Mouse (Mus musculus) hindbrain, embryonic 12.5 days (tissue): ENCODE results near the gene Txlna. TPM values are rescaled to one million over a fixed set of nuclear protein-coding genes. Genes with fewer than 3 reads are reported as not detected.

Source experiments
- ATAC-seq: fragments of 200-750 bp; cut with Nextera tagmentation; 2 replicates; pipeline ENCODE4 v1.8.0; 2017; ENCODE audit warnings: moderate TSS enrichment; ENCODE audit not compliant: low FRiP score
- H3K27ac ChIP-seq: fragments of 300-500 bp; sonication (generic); 2 replicates; pipeline ENCODE4 v1.5.1; 2016; ENCODE audit warnings: mild to moderate bottlenecking
- H3K27me3 ChIP-seq: fragments of 300-500 bp; sonication (generic); 2 replicates; pipeline ENCODE4 v1.6.1; 2016; ENCODE audit warnings: mild to moderate bottlenecking
- H3K36me3 ChIP-seq: fragments of 300-500 bp; sonication (generic); 2 replicates; pipeline ENCODE4 v1.6.1; 2016; ENCODE audit warnings: mild to moderate bottlenecking
- H3K4me1 ChIP-seq: fragments of 300-500 bp; sonication (generic); 2 replicates; pipeline ENCODE4 v1.6.1; 2016
- H3K4me2 ChIP-seq: fragments of 300-500 bp; sonication (generic); replicated peaks from 2 replicates; pipeline ENCODE4 v1.6.1; 2016; ENCODE audit warnings: mild to moderate bottlenecking
- H3K4me3 ChIP-seq: fragments of 300-500 bp; sonication (generic); 2 replicates; pipeline ENCODE4 v1.5.1; 2016; ENCODE audit warnings: mild to moderate bottlenecking
- H3K9ac ChIP-seq: fragments of 300-500 bp; sonication (generic); 2 replicates; pipeline ENCODE4 v1.6.1; 2016; ENCODE audit warnings: mild to moderate bottlenecking, moderate library complexity
- H3K9me3 ChIP-seq: fragments of 300-500 bp; sonication (generic); replicated peaks from 2 replicates; pipeline ENCODE4 v1.6.1; 2016; ENCODE audit warnings: mild to moderate bottlenecking
- WGBS: fragments of 180-500 bp; shearing (Covaris S2); methylation state at CpG from one replicate; pipeline ENCODE4 v1.1.7; 2016; 5-methylcytosine and 5-hydroxymethylcytosine counted together
- polyA plus RNA-seq: library from polyadenylated mRNA; unstranded; fragments of >200 nt; fragmentation: Nextera tagmentation; extraction: Ambion mirVana; gene quantifications from 2 replicates; pipeline ENCODE4 v1.2.1, GENCODE M21; 2016

The Txlna gene
- polyA plus RNA-seq, 1 experiment from 2014 or later: 91.1 TPM

GRCm38 (mm10) chr4:129622803-129623535 is 17.9 kb downstream of the Txlna start:
- 23% methylated on average over 8 of the region's 8 CpGs for WGBS
- Histone ChIP-seq H3K27ac (peak overlapping the region; percentile 94), H3K4me1 (peaks cover 38% of the 10 kb centered on the region)

GRCm38 (mm10) chr4:129622120-129622802 is 18.6 kb downstream of the Txlna start:
- no peak overlapping the region for H3K27ac ChIP-seq

More at GRCm38 (mm10) chr4:129622803-129623535, 17.9 kb downstream of the Txlna start:
- peak overlapping the region; percentile 59 for H3K4me3 ChIP-seq
- peak overlapping the region; percentile 80 for H3K9ac ChIP-seq
- H3K4me2 ChIP-seq: peak overlapping the region; percentile 69
- H3K36me3 ChIP-seq: peaks cover 17% of the 10 kb centered on the region
- no peaks in the 10 kb centered on the region for H3K27me3 ChIP-seq
- H3K9me3 ChIP-seq: no peaks in the 10 kb centered on the region
- ATAC-seq: no peak

GRCm38 (mm10) chr4:129621283-129621841 is 19.5 kb downstream of the Txlna start:
- 86% methylated on average over 8 of the region's 8 CpGs for WGBS
- ATAC-seq: no peak
- Histone ChIP-seq H3K4me2 (no peak overlapping the region), H3K4me3 (no peak overlapping the region), H3K36me3 (peaks cover 11% of the 10 kb centered on the region), H3K4me1 (peaks cover 42% of the 10 kb centered on the region), H3K9ac (peak overlapping the region; percentile 35; the same call in 1 of the 2 replicates), H3K27ac (no peak overlapping the region), H3K27me3 (no peaks in the 10 kb centered on the region), H3K9me3 (no peaks in the 10 kb centered on the region)

More at GRCm38 (mm10) chr4:129622120-129622802, 18.6 kb downstream of the Txlna start:
- ATAC-seq: no peak
- Histone ChIP-seq H3K36me3 (peaks cover 11% of the 10 kb centered on the region), H3K4me1 (peaks cover 42% of the 10 kb centered on the region), H3K9ac (peak overlapping the region; percentile 80), H3K4me3 (peak overlapping the region; percentile 59), H3K4me2 (peak overlapping the region; percentile 69), H3K27me3 (no peaks in the 10 kb centered on the region), H3K9me3 (no peaks in the 10 kb centered on the region)
- 78% methylated on average over 11 of the region's 11 CpGs for WGBS

- Histone ChIP-seq H3K4me2 (no peak overlapping the region), H3K4me1 (peaks cover 41% of the 10 kb centered on the region)
These were observed 20.2 kb downstream of the Txlna start for GRCm38 (mm10) chr4:129620419-129621282.

GRCm38 (mm10) chr4:129618786-129619691 is 21.8 kb downstream of the Txlna start, which contains the start of gene Iqcc:
Gene Iqcc, minus strand, starts transcription at chr4:129619099.
- Histone ChIP-seq H3K36me3 (peaks cover 17% of the 10 kb centered on the region), H3K9me3 (no peaks in the 10 kb centered on the region), H3K4me1 (peaks cover 27% of the 10 kb centered on the region), H3K4me2 (peak within 1 kb of the TSS; percentile 70), H3K4me3 (peak within 1 kb of the TSS; percentile 51), H3K9ac (peak within 1 kb of the TSS; percentile 77), H3K27ac (peak within 1 kb of the TSS; percentile 83), H3K27me3 (no peaks in the 10 kb centered on the region)
- ATAC-seq: peak; percentile 86
- 4% methylated on average over 44 of the region's 44 CpGs for WGBS

More at GRCm38 (mm10) chr4:129620419-129621282, 20.2 kb downstream of the Txlna start:
- H3K27ac ChIP-seq: no peak overlapping the region
- whole genome bisulfite sequencing: 89% methylated on average over 11 of the region's 11 CpGs
- peaks cover 17% of the 10 kb centered on the region for H3K36me3 ChIP-seq
- H3K4me3 ChIP-seq: no peak overlapping the region
- no peak for ATAC-seq
- H3K9me3 ChIP-seq: no peaks in the 10 kb centered on the region
- no peak overlapping the region for H3K9ac ChIP-seq
- H3K27me3 ChIP-seq: no peaks in the 10 kb centered on the region

GRCm38 (mm10) chr4:129618031-129618430 is 22.8 kb downstream of the Txlna start:
- no peaks in the 10 kb centered on the region for H3K9me3 ChIP-seq
- H3K27me3 ChIP-seq: no peaks in the 10 kb centered on the region
- H3K36me3 ChIP-seq: peaks cover 17% of the 10 kb centered on the region
- ATAC-seq: no peak
- H3K9ac ChIP-seq: peak overlapping the region; percentile 77
- no peak overlapping the region for H3K27ac ChIP-seq
- H3K4me1 ChIP-seq: peaks cover 24% of the 10 kb centered on the region
- WGBS: 93% methylated on average over 5 of the region's 5 CpGs
- peak overlapping the region; percentile 70 for H3K4me2 ChIP-seq
- peak overlapping the region; percentile 51 for H3K4me3 ChIP-seq

- Histone ChIP-seq H3K36me3 (peaks cover 17% of the 10 kb centered on the region), H3K4me2 (no peak overlapping the region), H3K4me3 (no peak overlapping the region), H3K27ac (no peak overlapping the region), H3K9me3 (no peaks in the 10 kb centered on the region), H3K9ac (no peak overlapping the region), H3K27me3 (no peaks in the 10 kb centered on the region), H3K4me1 (peaks cover 16% of the 10 kb centered on the region)
- no peak for ATAC-seq
- 93% methylated on average over 7 of the region's 7 CpGs for WGBS
These were observed 23.7 kb downstream of the Txlna start for GRCm38 (mm10) chr4:129617121-129617641.

- H3K9ac ChIP-seq: no peak overlapping the region
- no peaks in the 10 kb centered on the region for H3K27me3 ChIP-seq
- no peak overlapping the region for H3K4me3 ChIP-seq
- H3K27ac ChIP-seq: no peak overlapping the region
- H3K4me1 ChIP-seq: peaks cover 11% of the 10 kb centered on the region
- 91% methylated on average over 3 of the region's 3 CpGs for WGBS
- no peak overlapping the region for H3K4me2 ChIP-seq
- H3K36me3 ChIP-seq: peaks cover 17% of the 10 kb centered on the region
- no peaks in the 10 kb centered on the region for H3K9me3 ChIP-seq
- ATAC-seq: no peak
These were observed 24.2 kb downstream of the Txlna start for GRCm38 (mm10) chr4:129616631-129617030.

- no peak overlapping the region for H3K4me2 ChIP-seq
- no peak overlapping the region for H3K4me3 ChIP-seq
- H3K36me3 ChIP-seq: peaks cover 17% of the 10 kb centered on the region
- H3K9me3 ChIP-seq: no peaks in the 10 kb centered on the region
- no peak for ATAC-seq
- 89% methylated on average over 9 of the region's 9 CpGs for WGBS
- H3K27ac ChIP-seq: no peak overlapping the region
- no peak overlapping the region for H3K9ac ChIP-seq
- peaks cover 11% of the 10 kb centered on the region for H3K4me1 ChIP-seq
- H3K27me3 ChIP-seq: no peaks in the 10 kb centered on the region
These were observed 25.0 kb downstream of the Txlna start for GRCm38 (mm10) chr4:129615801-129616290.

GRCm38 (mm10) chr4:129614093-129614492 is 26.8 kb downstream of the Txlna start, which contains the start of gene Dcdc2b:
Gene Dcdc2b, minus strand, starts transcription at chr4:129614257.
- H3K4me2 ChIP-seq: no peak within 1 kb of the TSS
- no peak within 1 kb of the TSS for H3K27ac ChIP-seq
- H3K4me3 ChIP-seq: no peak within 1 kb of the TSS
- no peak within 1 kb of the TSS for H3K9ac ChIP-seq
- H3K4me1 ChIP-seq: peaks cover 9% of the 10 kb centered on the region
- H3K27me3 ChIP-seq: no peaks in the 10 kb centered on the region
- H3K9me3 ChIP-seq: no peaks in the 10 kb centered on the region
- ATAC-seq: no peak
- H3K36me3 ChIP-seq: peaks cover 27% of the 10 kb centered on the region
- WGBS: 82% methylated on average over 6 of the region's 6 CpGs
